Mouse (Mus musculus) G1E (cell line): Measurements from ENCODE around the gene Cracr2b. TPM values are rescaled to one million over a fixed set of nuclear protein-coding genes. Genes with fewer than 3 reads are reported as not detected.
A peak's percentile ranks its signal among the peaks of the same experiment; 100 is the strongest.

ENCODE experiments used
- ATAC-seq: 2 replicates; pipeline ENCODE4 v1.8.0; 2016; ENCODE audit warnings: mild to moderate bottlenecking; ENCODE audit not compliant: insufficient number of reproducible peaks, poor library complexity, low FRiP score, severe bottlenecking; ENCODE audit errors: extremely low read depth
- DNase-seq: peaks from one replicate; pipeline ENCODE4 v3.0.0; 2012; ENCODE audit warnings: low spot score
- H3K27me3 ChIP-seq: 2 replicates; pipeline ENCODE4 v1.6.1; 2012; ENCODE audit warnings: mild to moderate bottlenecking, low read length, inconsistent platforms; ENCODE audit not compliant: insufficient read depth
- H3K36me3 ChIP-seq: replicated peaks from 2 replicates; pipeline ENCODE3; 2012; ENCODE audit warnings: mild to moderate bottlenecking, inconsistent platforms
- H3K4me1 ChIP-seq: 2 replicates; pipeline ENCODE4 v1.6.1; 2012; ENCODE audit warnings: low read depth, low read length, inconsistent platforms, mixed read lengths; ENCODE audit not compliant: insufficient read depth
- H3K4me3 ChIP-seq: 2 replicates; pipeline ENCODE4 v1.5.1; 2012; ENCODE audit warnings: low read depth, mild to moderate bottlenecking, inconsistent platforms, low read length, moderate library complexity, mixed read lengths
- H3K9me3 ChIP-seq: replicated peaks from 2 replicates; pipeline ENCODE4 v1.6.1; 2012; ENCODE audit warnings: inconsistent platforms
- CTCF ChIP-seq: IDR thresholded peaks from 2 replicates; pipeline ENCODE4 v1.5.1; 2012; ENCODE audit warnings: low read depth, low read length, inconsistent platforms, mixed read lengths
- GATA1 ChIP-seq: IDR thresholded peaks from 2 replicates; pipeline ENCODE4 v1.6.1; 2012; ENCODE audit warnings: borderline replicate concordance, low read length, inconsistent platforms, mixed read lengths
- GATA2 ChIP-seq: IDR thresholded peaks from 2 replicates; pipeline ENCODE4 v1.6.1; 2012; ENCODE audit warnings: low read depth, low read length, inconsistent platforms, borderline replicate concordance
- POLR2AphosphoS5 ChIP-seq: IDR thresholded peaks from 2 replicates; pipeline ENCODE4 v1.6.1; 2012; ENCODE audit warnings: low read depth, low read length, inconsistent platforms; ENCODE audit not compliant: insufficient replicate concordance
- TAL1 ChIP-seq: conservative IDR thresholded peaks from 2 replicates; pipeline ENCODE4 v1.6.1; 2012; ENCODE audit warnings: low read depth, low read length, inconsistent platforms, mixed read lengths
- polyA plus RNA-seq: library from polyadenylated mRNA; stranded (reverse); fragments of >175 nt; gene quantifications from 2 replicates; pipeline ENCODE4 v1.2.3, GENCODE M21; 2012
- total RNA-seq, 2 experiments: library from RNA; stranded (forward) in 1 of 2; stranded (reverse) in 1 of 2; fragments of 200-1000 nt in 1 of 2; fragments of >200 nt in 1 of 2; fragmentation: Nextera tagmentation in 1 of 2; gene quantifications; 2 replicates each; pipeline ENCODE4 v1.2.3; 2014 to 2017

Gene Cracr2b
- total and polyA plus RNA-seq, 3 experiments = 0.44 TPM; not detected in 2

GRCm38 (mm10) chr7:141429310-141429709 is 31.6 kb upstream of the Cracr2b start, which contains the start of gene Cend1:
Gene Cend1 (minus strand): TSS chr7:141429491.
- ATAC-seq = no peak
- TF ChIP-seq TAL1 = no peak
- no peak for TF ChIP-seq CTCF
- TF ChIP-seq POLR2AphosphoS5 = no peak
- no peak for TF ChIP-seq GATA2
- TF ChIP-seq GATA1 = no peak
- no peak for DNase-seq
- Histone ChIP-seq H3K36me3 (peaks cover 51% of the 10 kb centered on the region), H3K4me3 (no peak within 1 kb of the TSS), H3K27me3 (peaks cover 31% of the 10 kb centered on the region), H3K9me3 (no peaks in the 10 kb centered on the region), H3K4me1 (peaks cover 68% of the 10 kb centered on the region)

- peaks cover 74% of the 10 kb centered on the region for H3K4me1 ChIP-seq
- DNase-seq (no peak), ATAC-seq (no peak)
- H3K27me3 ChIP-seq = peaks cover 30% of the 10 kb centered on the region
- no peak overlapping the region for H3K4me3 ChIP-seq
- no peaks in the 10 kb centered on the region for H3K9me3 ChIP-seq
- peaks cover 53% of the 10 kb centered on the region for H3K36me3 ChIP-seq
- TF ChIP-seq CTCF = no peak
- TF ChIP-seq POLR2AphosphoS5 = no peak
Measured at GRCm38 (mm10) chr7:141429840-141430584, 30.9 kb upstream of the Cracr2b start.

DNA sequence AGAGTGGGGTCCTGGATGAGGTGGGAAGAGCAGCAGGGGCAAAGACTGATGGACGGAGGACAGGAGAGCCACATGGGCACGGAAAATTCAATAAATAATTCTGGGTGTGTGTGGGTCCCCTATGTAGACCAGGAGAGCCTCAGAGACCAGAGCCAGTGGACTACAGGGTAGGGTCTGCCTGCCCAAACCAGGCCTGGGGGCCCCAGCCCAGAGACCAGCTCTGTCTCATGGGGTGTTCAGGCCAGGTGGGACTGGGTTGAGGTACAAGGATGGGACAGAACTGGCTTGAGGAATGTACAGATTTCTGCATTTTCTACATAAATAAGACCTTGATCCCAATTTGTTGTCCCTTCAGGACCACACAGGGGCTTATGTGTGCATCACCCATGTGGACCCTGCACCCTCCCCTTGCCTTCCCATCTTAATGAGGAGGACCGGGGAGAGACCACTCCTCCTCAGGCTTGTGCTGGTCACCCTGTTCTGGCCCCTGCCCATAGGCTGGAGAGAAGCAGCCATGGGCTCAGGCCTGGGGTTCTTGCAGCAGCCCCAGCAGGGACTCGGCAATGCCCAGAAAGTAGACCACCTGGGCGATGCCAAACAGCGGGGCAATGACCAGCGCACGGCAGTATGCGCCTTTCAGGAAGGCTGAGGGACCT is 30.2 kb upstream of the Cracr2b start:
- TF ChIP-seq CTCF (no peak), TAL1 (no peak), GATA1 (no peak), GATA2 (no peak), POLR2AphosphoS5 (no peak)
- DNase-seq (no peak), ATAC-seq (no peak)
- Histone ChIP-seq H3K9me3 (no peaks in the 10 kb centered on the region), H3K4me3 (no peak overlapping the region), H3K27me3 (peaks cover 24% of the 10 kb centered on the region), H3K36me3 (peaks cover 55% of the 10 kb centered on the region), H3K4me1 (peaks cover 80% of the 10 kb centered on the region)

DNA sequence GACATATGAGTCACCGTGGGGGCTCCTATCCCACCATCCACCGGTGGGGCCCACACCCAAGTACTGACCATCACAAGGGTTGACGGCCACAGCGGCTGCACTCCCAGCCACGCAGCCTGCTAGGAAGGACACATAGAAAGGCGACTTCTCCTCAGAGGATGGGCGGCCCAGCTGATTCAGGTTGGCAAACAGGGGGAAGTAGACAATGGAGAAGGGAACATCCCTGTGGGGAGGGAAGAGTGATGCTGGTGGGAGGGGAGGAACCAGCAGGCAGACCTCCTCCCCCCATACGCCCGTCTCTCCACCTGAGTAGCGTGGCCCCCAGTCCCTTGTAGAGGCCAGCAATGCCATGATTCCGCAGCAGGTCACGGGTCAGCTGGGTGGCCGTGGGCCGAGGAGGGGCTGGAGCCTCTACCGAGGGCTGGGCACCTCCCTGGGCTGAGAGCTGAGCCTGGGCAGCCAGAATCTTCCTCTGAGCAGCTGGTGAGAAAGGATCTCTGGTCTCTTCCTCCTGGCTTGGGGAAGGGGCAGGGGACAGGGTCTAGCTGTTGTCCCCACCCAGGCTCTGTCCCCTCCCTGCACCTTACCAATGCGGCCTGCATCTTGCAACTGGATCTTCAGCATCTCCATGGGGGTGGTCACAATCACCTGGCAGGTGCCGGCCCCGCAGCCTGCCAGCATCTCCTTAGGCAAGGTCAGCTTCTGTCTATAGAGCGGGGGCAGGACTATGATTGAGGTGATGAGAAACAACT is 29.3 kb upstream of the Cracr2b start:
- peaks cover 15% of the 10 kb centered on the region for H3K27me3 ChIP-seq
- H3K4me3 ChIP-seq = no peak overlapping the region
- no peak for DNase-seq
- H3K9me3 ChIP-seq = no peaks in the 10 kb centered on the region
- H3K4me1 ChIP-seq = peaks cover 86% of the 10 kb centered on the region
- TF ChIP-seq GATA2 (no peak), GATA1 (no peak), TAL1 (no peak), CTCF (no peak), POLR2AphosphoS5 (no peak)
- no peak for ATAC-seq
- peaks cover 63% of the 10 kb centered on the region for H3K36me3 ChIP-seq

GRCm38 (mm10) chr7:141432186-141432611 is 28.7 kb upstream of the Cracr2b start:
- ATAC-seq (0 out of 2 replicates have a peak, but pooled peaks have one; percentile 29), DNase-seq (peak; percentile 41)
- Histone ChIP-seq H3K9me3 (no peaks in the 10 kb centered on the region), H3K27me3 (peaks cover 10% of the 10 kb centered on the region; the same call in 1 of the 2 replicates), H3K36me3 (peaks cover 63% of the 10 kb centered on the region), H3K4me3 (peak overlapping the region; percentile 3; the same call in 1 of the 2 replicates), H3K4me1 (peaks cover 88% of the 10 kb centered on the region)
- TF ChIP-seq POLR2AphosphoS5 (no peak), CTCF (no peak), GATA1 (no peak), GATA2 (no peak), TAL1 (no peak)
